In the genomic region with DNA sequence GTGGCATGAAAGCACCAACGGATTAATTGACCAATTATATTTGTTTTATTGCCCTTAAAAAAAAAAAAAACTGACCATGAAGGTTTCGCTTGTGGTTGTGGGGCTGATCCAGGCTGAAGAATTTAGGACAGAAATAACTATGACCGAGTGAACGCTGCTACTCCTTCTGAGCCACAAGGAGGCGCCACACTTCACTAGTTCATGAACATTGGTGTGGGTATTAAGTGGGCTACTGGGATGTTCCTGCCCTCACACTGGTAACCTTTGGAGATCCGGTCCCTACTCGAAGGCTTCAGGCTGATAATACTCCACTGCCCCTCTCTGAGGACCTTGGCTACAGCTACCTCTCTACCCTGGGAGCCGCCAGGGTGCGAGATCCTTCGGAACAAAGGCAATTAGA, we compare ENCODE assay signal across 9 mouse cellular contexts. TPM values are rescaled to one million over a fixed set of nuclear protein-coding genes. Genes with fewer than 3 reads are reported as not detected.
DNase-seq lines count a peak whose midpoint lies in the region; ATAC-seq and TF ChIP-seq lines count a peak whose summit lies in the region.
"Had no signal": no experiment of that assay in that cellular context is flagged by ENCODE, and none has a peak within 500 bp of the region (broad histone marks: within the 10 kb centered on the region; RNA-seq: fewer than 3 reads in every experiment).

No protein-coding gene starts in this region.

- H3K36me3 ChIP-seq in lung, postnatal 0 days (ENCODE audit: insufficient read depth, low read length), result no peaks in the 10 kb centered on the region

- TF ChIP-seq EP300 in lung, postnatal 0 days (IDR thresholded peaks at IDR 0.05), result no peak

- H3K9me3 ChIP-seq in lung, postnatal 0 days (ENCODE audit: low read length), result no peaks in the 10 kb centered on the region
- H3K9me3 ChIP-seq: neural tube, embryonic 13.5 days had no signal

- peak; percentile 62 for TF ChIP-seq CTCF in lung, postnatal 0 days (IDR thresholded peaks at IDR 0.05)

- no peak overlapping the region for H3K4me2 ChIP-seq in lung, postnatal 0 days (replicated peaks; ENCODE audit: low read depth, low read length)
- H3K4me2 ChIP-seq: neural tube, embryonic 13.5 days had no signal

- no peaks in the 10 kb centered on the region for H3K4me1 ChIP-seq in lung, postnatal 0 days (ENCODE audit: insufficient read depth, low read depth, low read length)

- peak; percentile 5 to 15 for DNase-seq in heart, adult 18-20 months
- no peak for DNase-seq in heart, postnatal 25 days (ENCODE audit: low spot score)
- DNase-seq in lung, postnatal 0 days (ENCODE audit: low spot score), result peak; percentile 32
- no peak for DNase-seq in lung, postnatal 25 days (ENCODE audit: low spot score)
- peak; percentile 50 for DNase-seq in cerebellum, adult 9-10 months
- DNase-seq in layer of hippocampus, postnatal 10 days (ENCODE audit: low spot score in 2 of 2), result peak; percentile 46 to 56
- no peak for DNase-seq in MN1 (ENCODE audit: low spot score)
- no peak for DNase-seq in urinary bladder, postnatal 14 days (ENCODE audit: low spot score)

- H3K9ac ChIP-seq in lung, postnatal 0 days (replicated peaks; ENCODE audit: low read depth), result no peak overlapping the region
- H3K9ac ChIP-seq: neural tube, embryonic 13.5 days had no signal

- intact Hi-C loops in heart, postnatal 25 days (cut with DNase I), result no loop called here

- WGBS in lung, postnatal 0 days, result 63% methylated on average over 10 of the region's 10 CpGs

- H3K27ac ChIP-seq in lung, postnatal 0 days (ENCODE audit: low read length), result no peak overlapping the region

- no peaks in the 10 kb centered on the region for H3K27me3 ChIP-seq in lung, postnatal 0 days (replicated peaks; ENCODE audit: insufficient read depth, low read length)
- H3K27me3 ChIP-seq: neural tube, embryonic 13.5 days had no signal

- H3K4me3 ChIP-seq in lung, postnatal 0 days (ENCODE audit: low read depth, low read length), result no peak overlapping the region
- H3K4me3 ChIP-seq: neural tube, embryonic 13.5 days had no signal

- no peak for ATAC-seq in lung, postnatal 0 days

RNA-seq across cellular contexts. Expression of a gene that starts 42.9 kb away (rescaled TPM):
- 1 to 10 TPM; 8.0 to 9.2 TPM for total RNA-seq in heart, adult 18-20 months (2021)
- 10 to 100 TPM in 1 of 2 experiments, 1 to 10 TPM in 1; 9.1 to 11.0 TPM for total RNA-seq in heart, postnatal 25 days (2021)
- polyA plus RNA-seq in lung, postnatal 0 days (2015; fragmentation: Nextera tagmentation; extraction: Ambion mirVana), result 3.5 and 4.0 TPM in 2 replicates
- total RNA-seq in layer of hippocampus, postnatal 10 days (2021), result 1 to 10 TPM; 2.3 to 2.4 TPM

Comparison
In these comparisons a context has a peak if more than half of its experiments do, and no peak if none do; other contexts are left out.
1. DNase-seq: peak in heart, adult 18-20 months (2 of 2), lung, postnatal 0 days (single experiment), cerebellum, adult 9-10 months (single experiment) and layer of hippocampus, postnatal 10 days (2 of 2); none in heart, postnatal 25 days (single experiment), lung, postnatal 25 days (single experiment), MN1 (single experiment) and urinary bladder, postnatal 14 days (single experiment).